Mouse (Mus musculus) lung, adult 2 months (tissue): ENCODE data around the gene Rpl23.

Experiments
- CTCF ChIP-seq: fragments of 200-500 bp; IDR thresholded peaks from 2 replicates; pipeline ENCODE4 v1.5.1; 2011; ENCODE audit warnings: mild to moderate bottlenecking, low read length, control low read depth; ENCODE audit not compliant: insufficient read depth
- POLR2A ChIP-seq: fragments of 200-500 bp; IDR thresholded peaks from 2 replicates; pipeline ENCODE4 v1.6.1; 2011; ENCODE audit warnings: low read depth, mild to moderate bottlenecking, control low read depth, low read length, borderline replicate concordance; ENCODE audit errors: extremely low read depth

GRCm38 (mm10) chr11:97824168-97824567 lies 41.9 kb upstream of the Rpl23 start:
- TF ChIP-seq POLR2A, result no peak
- TF ChIP-seq CTCF, result no peak
